Mouse (Mus musculus): ENCODE data around the gene Plekha6. TPM values are rescaled to one million over a fixed set of nuclear protein-coding genes. Genes with fewer than 3 reads are reported as not detected.
A peak's percentile ranks its signal among the peaks of the same experiment; 100 is the strongest.

Plekha6 gene
- total RNA-seq, 2 experiments from 2014 or later, result 7.4 to 12.5 TPM

DNA sequence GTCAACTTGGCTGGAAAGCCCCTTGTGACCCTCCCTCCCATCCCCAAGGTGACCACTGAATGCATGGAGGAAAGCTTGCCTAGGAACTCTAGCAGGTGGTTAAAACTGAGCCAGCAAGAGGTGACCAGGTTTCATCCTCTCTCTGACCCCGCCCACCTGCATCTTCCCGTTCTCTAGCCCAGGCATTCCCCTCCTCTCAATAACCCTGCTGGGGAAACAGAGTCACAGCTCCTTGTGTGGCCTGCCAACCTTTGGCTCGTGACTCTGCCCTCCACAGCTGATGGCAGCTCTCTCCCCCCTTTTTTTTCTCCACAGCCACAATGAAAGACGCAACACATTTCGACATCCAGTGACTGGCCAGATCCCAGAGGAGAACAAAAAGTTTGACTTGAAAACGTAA is 94.7 kb downstream of the Plekha6 start:
- no peak for TF ChIP-seq CTCF (IDR thresholded peaks at IDR 0.05)
- DNase-seq, result no peak
- intact Hi-C loops (cut with DNase I), result no loop called here
- no peak overlapping the region for H3K27ac ChIP-seq
- no peak overlapping the region for H3K4me3 ChIP-seq

DNA sequence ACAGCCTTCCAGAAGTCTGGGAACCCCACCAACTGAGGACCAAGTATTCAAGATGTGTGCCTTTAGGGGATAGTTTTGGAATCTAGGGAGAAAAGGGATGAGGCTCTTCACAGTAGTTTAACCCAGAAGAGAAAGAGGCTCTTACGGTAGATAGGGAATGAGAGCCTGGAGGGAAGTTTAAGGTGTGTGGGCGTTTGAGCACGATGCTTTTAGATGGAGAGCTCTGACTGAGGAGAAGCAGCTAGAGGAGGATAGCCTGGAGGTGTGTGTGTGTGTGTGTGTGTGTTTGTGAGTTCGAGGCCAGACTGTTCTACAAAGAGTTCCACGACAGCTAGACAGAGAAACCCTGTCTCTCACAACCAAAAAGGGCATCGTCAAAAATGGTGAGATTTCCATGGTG is 98.6 kb downstream of the Plekha6 start:
- Histone ChIP-seq H3K4me3 (no peak overlapping the region), H3K27ac (peak overlapping the region; percentile 60)
- intact Hi-C loops (cut with DNase I), result loop anchor here (5.0 kb wide), 1 partner anchor 35 kb away; no protein-coding TSS in a partner anchor
- no peak for DNase-seq
- no peak for TF ChIP-seq CTCF (IDR thresholded peaks at IDR 0.05)

DNA sequence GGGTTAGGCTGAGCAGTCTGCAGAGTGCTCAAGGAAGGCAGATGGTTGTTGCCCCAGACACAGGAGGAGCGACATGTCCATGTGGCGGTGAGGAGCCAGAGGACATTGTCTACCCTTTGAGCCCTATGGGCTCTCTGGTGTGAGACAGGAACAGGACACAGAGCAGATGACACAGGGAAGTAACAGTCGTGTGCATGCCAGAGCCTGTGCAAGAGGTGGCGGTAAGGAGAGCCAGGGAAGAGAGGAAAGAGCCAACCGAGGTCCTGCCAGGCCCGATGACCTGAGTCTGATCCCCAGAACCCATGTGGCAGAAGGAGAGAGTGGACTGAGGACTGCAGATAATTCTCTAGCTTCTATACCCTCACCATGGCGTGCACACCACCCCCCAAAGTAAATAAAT is 99.1 kb downstream of the Plekha6 start:
- no peak; the same call in 1 of the 2 replicates for TF ChIP-seq CTCF (IDR thresholded peaks at IDR 0.05)
- intact Hi-C loops (cut with DNase I), result loop anchor here (5.0 kb wide), 1 partner anchor 36 kb away; no protein-coding TSS in a partner anchor
- Histone ChIP-seq H3K27ac (peak overlapping the region; percentile 60), H3K4me3 (no peak overlapping the region)
- peak; percentile 54 for DNase-seq

DNA sequence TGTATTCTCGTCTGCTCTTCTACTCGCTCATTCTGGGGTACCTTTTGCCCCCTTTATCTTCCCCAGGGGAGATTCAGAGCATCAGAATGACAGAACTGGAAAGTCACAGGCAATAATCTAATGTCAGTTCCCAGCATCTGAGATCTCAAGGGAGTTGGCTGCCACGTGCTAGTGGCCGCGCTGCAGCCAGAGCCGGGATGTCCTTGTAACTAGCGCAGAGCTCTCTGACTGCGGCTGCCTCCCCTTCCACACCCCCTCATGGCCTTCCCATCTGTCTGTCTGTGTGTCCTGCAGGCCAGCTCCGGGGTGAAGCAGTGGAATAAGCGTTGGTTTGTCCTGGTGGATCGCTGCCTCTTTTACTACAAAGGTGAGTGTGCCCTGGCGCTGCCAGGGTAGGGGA is 100.4 kb downstream of the Plekha6 start:
- peak; percentile 36 for DNase-seq
- intact Hi-C loops (cut with DNase I), result loop anchor here (5.0 kb wide), 1 partner anchor 37 kb away; no protein-coding TSS in a partner anchor
- Histone ChIP-seq H3K27ac (no peak overlapping the region), H3K4me3 (no peak overlapping the region)
- TF ChIP-seq CTCF (IDR thresholded peaks at IDR 0.05), result no peak

DNA sequence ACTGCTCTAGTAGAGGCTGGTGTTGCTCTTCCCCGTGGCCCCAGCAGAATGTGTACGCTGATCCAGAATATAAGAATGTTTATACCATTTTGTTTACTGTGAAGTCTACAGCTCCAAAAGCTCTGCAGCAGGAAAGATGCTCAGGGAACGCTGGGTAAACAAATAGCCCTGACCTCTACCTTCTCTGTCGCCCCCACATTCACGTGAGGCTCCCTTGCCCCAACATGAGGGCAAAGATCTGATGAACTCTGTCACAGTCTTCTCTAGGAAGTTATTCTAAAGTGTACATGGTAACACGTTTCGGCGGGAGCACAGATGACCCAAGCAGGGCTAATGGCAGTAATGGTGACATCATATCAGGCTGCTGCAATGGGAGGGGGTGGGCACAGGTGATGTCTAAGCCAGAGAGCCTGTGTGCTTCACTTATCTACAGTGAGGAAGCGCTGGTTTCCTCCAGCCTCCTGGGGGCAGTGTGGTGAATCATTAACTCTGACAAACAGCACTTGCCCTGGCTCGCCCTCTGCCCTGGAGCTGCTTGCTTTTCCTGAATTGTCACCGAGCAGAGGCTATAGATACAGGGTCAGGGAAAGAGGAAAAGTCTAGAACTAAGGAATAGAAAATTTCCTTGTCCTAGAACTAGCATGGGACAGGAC is 101.2 kb downstream of the Plekha6 start:
- no peak for DNase-seq
- peak; percentile 32; the same call in 1 of the 2 replicates for TF ChIP-seq CTCF (IDR thresholded peaks at IDR 0.05)
- intact Hi-C loops (cut with DNase I), result loop anchor here (5.0 kb wide), 1 partner anchor 83 kb away; no protein-coding TSS in a partner anchor

DNA sequence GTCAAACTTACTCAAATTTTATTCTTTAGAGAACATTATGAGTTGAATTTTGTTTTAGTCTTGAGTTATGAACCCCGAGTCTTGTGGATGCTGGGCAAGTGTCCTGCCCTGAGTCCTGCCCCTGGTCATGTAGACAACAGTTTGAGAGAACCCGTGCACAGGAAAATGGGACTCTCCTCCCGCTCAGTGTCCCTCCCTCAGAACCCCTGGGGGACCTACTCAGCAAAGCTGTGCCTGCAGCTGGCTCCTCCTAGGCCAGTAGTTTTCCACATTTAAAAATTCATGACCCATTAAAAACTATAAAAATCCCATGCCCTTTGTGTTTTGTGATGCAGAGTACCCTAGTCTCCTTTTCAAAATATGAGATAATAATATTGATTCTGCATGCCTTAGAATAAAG is 103.1 kb downstream of the Plekha6 start:
- TF ChIP-seq CTCF (IDR thresholded peaks at IDR 0.05), result no peak
- no peak overlapping the region for H3K27ac ChIP-seq
- H3K4me3 ChIP-seq, result no peak overlapping the region
- no peak for DNase-seq
- intact Hi-C loops (cut with DNase I), result loop anchor here (5.0 kb wide), 1 partner anchor 85 kb away; no protein-coding TSS in a partner anchor

More for the DNA sequence above, 101.2 kb downstream of the Plekha6 start:
- no peak overlapping the region for H3K4me3 ChIP-seq
- no peak overlapping the region for H3K27ac ChIP-seq

DNA sequence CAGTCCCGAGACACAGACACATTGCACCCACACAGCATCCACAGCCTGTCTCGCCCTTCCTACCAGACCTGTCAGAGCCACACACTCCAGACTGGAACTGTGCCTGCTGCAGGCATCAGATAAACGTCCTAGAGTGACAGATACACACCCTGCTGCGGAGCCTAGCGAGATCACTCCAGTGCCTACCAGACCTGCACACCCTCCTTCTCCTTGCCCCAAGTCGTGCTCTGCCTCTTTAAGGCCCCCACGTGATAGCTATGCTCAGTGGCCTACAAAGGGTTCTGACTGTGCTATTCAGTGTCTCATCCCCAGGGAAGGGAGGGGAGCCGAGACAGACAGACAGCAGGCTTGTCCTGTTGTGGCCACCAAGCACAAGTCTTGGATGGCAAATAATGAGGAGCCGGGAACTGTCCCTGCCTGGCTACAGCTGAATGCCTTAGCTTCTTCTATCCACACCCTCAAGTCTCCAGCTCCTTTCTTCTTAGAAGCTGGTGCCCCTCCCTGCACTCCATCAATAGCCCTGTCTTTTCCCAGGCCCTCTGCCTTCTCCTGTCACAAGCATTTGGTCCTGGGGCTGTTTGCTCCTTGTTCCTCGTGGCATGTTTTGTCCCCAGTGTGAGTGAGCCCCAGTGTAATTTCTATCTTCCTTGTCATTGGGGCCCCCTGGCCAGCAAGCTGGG is 103.9 kb downstream of the Plekha6 start:
- no peak for TF ChIP-seq CTCF (IDR thresholded peaks at IDR 0.05)
- intact Hi-C loops (cut with DNase I), result loop anchor here (5.0 kb wide), 1 partner anchor 86 kb away; no protein-coding TSS in a partner anchor
- H3K27ac ChIP-seq, result no peak overlapping the region
- DNase-seq, result no peak
- no peak overlapping the region for H3K4me3 ChIP-seq

DNA sequence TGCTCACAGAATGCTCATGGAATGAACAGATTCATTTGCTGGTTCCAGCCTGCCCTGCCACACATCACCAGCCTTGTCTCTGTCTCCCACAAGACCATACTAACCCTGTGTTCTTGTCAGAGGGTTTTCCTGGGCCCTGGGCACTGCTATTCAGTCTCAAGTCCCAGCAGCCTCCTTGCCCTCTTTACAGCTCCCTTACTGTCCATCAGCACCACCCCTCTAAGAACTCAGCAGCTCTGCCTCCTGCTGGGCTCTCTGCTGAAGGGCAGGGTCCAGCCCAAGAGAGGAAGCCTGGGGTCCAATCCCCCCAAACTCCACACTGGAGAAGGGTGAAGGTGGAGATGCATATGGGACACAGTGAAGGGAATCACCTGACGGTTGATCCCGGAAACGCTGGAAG is 104.5 kb downstream of the Plekha6 start:
- no peak for DNase-seq
- intact Hi-C loops (cut with DNase I), result loop anchor here (5.0 kb wide), 1 partner anchor 86 kb away; no protein-coding TSS in a partner anchor
- Histone ChIP-seq H3K27ac (no peak overlapping the region), H3K4me3 (no peak overlapping the region)
- TF ChIP-seq CTCF (IDR thresholded peaks at IDR 0.05), result peak; percentile 45

DNA sequence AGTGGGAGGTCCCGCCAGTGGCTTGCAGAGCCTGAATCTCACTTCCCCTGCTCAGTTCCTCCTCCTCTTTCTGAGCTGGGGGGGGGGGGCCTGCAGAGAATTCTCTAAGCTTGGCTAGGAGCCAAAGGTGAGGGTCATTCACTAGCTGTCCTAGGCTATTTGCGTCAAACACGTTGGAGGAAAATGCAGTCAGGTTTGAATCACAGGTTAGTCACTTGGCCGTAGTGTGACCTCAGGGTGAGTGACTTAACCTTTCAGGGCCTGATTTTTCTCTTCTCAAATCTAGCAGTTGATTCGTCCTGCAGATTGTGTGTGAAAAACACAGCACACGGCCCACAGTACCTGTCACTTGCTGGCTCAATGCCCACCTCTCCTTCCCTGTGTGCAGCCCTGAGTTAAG is 106.3 kb downstream of the Plekha6 start:
- no peak for DNase-seq
- intact Hi-C loops (cut with DNase I), result no loop called here
- no peak overlapping the region for H3K4me3 ChIP-seq
- no peak for TF ChIP-seq CTCF (IDR thresholded peaks at IDR 0.05)
- no peak overlapping the region for H3K27ac ChIP-seq

DNA sequence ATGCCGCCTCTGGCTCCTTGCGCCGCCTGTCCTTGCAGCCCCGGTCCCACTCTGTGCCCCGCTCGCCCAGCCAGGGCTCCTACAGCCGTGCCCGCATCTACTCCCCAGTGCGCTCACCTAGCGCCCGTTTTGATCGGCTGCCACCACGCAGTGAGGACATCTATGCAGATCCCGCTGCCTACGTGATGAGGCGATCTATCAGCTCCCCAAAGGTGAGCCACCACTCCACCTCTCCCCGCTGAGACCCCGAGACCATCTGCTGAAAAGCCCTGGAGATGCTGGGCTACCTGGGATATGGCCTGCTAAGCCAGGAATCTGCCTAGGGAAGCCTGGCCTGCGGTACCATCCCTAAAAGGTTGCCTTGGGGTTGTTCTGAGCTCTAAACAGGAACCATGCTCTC is 110.2 kb downstream of the Plekha6 start:
- Histone ChIP-seq H3K27ac (no peak overlapping the region), H3K4me3 (no peak overlapping the region)
- intact Hi-C loops (cut with DNase I), result no loop called here
- DNase-seq, result no peak
- TF ChIP-seq CTCF (IDR thresholded peaks at IDR 0.05), result no peak

DNA sequence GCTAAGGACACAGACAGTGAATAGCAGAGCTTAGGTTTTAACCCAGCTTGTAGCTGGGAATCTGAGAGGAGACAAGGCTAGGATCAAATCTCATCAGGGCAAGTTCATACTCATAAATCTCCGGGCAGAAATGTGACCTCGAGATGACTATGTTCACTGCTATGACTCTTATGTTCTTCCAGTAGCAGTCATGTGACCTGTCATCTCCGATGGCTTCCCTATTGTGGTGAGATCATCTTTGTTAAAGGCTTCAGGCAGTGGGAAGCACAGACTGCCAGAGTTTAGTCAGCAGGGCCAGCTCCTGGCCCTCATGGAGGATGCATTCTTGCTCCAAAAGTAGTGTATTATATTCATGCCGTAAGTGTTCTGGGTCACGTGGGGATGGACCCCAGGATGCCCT is 113.0 kb downstream of the Plekha6 start:
- DNase-seq, result no peak
- Histone ChIP-seq H3K27ac (no peak overlapping the region), H3K4me3 (no peak overlapping the region)
- intact Hi-C loops (cut with DNase I), result no loop called here
- no peak for TF ChIP-seq CTCF (IDR thresholded peaks at IDR 0.05)

DNA sequence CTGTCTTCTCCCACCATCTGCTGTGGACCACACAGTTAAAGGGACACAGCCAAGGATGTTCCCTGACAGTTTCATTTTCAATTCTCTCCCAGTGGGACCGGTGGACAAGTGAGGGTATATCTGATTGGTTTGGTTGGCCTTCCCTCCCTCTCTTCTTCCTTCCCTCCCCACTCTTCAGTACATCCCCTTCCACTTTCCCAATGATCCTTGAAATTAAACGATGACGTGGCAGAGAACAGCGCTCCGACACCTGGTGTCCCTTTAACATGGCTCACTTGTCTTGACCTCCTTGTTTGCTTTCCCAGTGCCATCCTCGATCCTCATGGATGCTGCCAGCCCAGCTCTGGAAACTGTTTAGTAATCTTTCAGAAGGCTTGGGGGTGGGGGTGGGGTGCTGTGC is 114.5 kb downstream of the Plekha6 start:
- no peak overlapping the region for H3K4me3 ChIP-seq
- DNase-seq, result no peak
- intact Hi-C loops (cut with DNase I), result no loop called here
- no peak overlapping the region for H3K27ac ChIP-seq
- no peak for TF ChIP-seq CTCF (IDR thresholded peaks at IDR 0.05)

DNA sequence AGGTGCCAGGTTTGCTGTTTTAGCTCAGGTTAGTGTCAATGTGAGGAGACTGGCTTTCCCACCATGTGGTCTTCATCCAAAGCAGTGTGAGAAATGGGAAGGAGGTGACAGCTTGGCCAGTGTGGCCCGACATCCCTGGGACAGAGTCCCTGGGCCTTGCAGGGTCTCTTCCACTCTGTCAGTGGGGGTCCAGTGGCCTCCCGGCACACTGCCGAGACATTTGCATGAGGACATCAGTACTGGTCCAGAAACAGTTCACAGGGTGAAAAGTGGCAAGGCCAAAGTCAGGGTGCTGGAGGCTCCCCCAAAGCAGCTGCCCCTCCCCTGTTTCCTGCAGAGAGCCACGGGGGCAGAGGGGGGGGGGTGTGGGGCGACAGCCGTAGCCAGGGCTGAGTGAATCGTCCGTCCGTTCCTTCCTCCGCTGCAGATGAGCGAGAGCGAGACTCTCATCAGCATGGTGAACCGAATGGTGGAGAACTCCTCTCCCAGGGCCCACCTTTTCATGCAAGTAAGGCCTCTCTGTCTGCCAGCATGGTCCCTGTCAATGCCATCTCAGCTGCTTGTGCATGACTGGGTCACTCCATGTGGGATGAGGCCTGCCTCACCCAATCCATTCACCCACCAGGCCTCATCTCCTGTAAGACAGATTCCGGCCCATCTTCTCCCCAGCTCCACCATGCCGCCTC is 115.1 kb downstream of the Plekha6 start:
- no peak for TF ChIP-seq CTCF (IDR thresholded peaks at IDR 0.05)
- DNase-seq, result no peak
- Histone ChIP-seq H3K4me3 (no peak overlapping the region), H3K27ac (no peak overlapping the region)
- intact Hi-C loops (cut with DNase I), result no loop called here

Data from gastrocnemius, adult 2 months (tissue).